Mouse (Mus musculus) mature B cell (primary cell): ENCODE data around the gene Preb.

ENCODE experiments used
- in situ Hi-C: fragments of 300-500 bp; cut with MboI; formaldehyde crosslinking; loops from 2 replicates; pipeline ENCODE4 v1.14.3; 2019

Preb gene

DNA sequence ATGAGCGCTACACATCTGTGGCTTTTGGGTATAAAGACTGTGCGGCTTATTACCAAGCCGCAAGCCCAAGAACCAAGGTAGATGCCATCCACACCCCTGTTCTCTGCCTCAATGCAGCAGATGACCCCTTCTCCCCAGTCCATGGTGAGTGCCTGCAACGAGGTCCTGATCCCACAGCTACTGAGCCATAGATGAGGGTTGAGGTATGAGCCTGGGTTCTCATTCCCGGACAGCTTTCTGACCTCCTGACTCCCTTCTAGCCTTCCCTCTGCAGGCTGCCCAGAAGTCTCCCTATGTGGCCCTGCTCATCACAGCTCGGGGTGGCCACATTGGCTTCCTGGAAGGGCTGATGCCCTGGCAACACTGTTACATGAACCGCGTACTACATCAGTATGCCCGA is 5.6 kb downstream of the Preb start:
- in situ Hi-C loops = no loop called here

DNA sequence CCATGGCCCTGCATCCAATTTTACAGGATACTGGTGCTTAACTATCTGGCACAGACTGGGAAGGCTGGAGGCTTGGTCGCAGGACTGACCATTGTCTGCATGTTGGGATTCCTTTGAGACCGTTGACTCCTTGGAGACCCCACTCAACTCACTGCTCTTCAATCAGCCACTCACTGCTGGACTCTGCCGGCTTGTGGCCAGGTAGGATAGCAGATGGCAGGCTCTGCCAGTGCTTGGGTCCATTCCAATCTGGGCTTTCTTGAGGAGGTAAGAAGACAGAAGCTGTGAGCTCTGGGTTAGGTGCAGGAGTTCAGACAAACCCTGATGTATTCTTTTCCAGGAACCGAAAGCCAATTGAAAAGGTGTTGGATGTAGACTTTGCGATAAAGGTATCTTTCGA is 6.1 kb downstream of the Preb start:
- in situ Hi-C loops = no loop called here

DNA sequence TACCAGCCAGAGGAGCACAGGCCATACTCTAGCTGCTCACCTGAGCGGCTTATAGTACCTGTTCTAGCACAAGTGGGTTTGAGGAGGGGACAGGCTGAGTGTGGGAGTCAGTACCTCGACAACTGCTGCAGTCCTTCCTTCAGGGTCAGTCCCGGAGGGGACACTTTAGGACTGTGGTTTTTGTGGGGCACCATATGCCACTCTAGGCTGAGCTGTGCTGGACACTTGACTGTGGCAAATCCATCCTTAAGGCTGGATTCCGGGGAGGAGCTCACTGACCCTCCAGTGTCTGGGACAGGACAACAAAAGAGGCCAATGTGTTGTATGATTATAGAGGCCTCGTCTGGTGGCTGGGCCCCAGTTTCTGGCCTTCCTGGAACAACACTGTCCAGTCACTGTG is 7.6 kb downstream of the Preb start:
- in situ Hi-C loops = no loop called here

DNA sequence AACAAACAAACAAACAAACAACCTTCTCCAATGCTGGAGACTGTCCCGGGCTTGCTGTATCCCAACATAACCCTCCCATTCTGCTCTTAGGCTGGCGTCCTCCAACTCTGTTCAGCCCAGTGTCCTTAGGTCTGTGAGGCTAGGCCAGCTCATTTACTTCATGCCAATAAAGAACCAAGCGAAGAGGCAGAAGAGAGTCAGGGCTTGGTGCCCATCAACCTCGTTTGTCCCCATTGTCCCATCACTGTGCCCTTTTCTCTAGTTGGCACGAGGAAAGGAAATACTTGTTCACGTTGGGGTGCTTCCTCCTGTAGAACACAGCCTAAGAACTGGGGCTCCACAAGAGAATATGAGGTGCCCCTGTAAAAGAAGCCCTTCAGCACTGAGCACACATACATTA is 8.5 kb downstream of the Preb start:
- in situ Hi-C loops = no loop called here

DNA sequence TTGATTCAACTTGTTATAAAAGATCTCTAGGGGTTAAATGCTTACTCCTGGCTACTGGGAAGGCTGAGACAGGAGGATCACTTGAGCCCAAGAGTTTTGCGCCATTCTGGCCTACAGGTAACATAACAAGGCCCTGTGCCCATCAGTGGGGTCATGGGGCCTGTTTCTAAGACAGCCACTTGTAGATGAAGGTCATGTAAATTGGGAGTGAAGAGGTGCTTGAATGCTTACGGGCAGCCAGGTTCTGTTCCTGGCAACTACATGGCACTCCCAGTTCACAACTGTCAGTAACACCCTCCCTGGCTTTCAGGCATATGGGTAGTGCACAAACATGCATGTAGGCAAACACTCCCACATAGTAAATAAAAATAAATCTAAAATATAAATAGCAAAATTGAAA is 9.2 kb downstream of the Preb start:
- in situ Hi-C loops = no loop called here

DNA sequence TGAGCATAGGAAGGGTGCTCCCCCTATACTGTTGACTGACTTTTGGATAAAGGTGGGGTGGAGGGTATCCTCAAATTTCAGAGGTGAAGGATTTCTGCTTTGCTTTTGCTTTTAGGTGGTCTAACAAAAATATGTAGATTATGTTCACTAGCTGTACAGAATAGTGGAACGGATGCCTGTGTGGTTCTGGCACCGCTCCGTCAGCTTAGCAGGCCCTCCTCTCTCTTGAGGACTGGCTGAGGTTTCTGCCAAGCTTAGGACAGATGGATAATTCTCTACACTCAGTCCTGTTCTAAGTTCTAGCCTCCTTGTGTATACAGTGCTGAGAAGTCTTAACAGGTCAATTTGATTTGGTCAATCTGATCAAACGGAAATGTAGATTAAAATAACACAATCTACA is 9.7 kb downstream of the Preb start:
- in situ Hi-C loops = no loop called here

DNA sequence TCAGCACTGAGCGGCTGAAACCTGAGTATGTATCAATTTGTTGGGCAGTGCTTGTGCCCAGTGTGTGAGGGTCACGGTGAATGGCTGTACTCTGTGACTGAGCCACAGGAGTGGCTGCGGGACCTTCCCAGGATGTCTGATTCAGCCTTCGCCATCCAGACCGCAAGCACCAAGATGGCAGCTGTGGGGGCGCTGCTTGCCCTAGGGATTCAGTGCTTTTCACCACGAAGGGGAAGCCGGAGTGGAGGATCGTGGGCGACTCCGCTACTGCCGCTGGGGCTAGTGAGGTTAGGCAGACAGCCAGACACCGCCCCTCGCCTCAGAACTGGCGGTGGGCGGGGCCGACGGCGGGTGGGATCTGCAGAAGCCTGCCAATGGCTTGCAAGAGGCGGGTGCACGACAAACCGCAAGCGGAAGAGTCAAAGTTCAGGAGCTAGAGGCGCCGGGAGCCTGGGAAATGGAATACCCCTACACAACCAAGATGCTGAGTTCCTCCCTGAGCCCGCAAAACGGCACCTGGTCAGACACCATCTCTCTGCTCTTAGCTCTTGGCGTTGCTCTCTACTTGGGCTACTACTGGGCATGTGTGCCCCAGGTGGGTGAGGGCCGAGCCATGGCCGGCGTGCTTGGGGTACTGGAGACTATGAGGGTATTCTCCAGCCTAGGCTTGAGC is 10.4 kb downstream of the Preb start:
- in situ Hi-C loops = no loop called here

DNA sequence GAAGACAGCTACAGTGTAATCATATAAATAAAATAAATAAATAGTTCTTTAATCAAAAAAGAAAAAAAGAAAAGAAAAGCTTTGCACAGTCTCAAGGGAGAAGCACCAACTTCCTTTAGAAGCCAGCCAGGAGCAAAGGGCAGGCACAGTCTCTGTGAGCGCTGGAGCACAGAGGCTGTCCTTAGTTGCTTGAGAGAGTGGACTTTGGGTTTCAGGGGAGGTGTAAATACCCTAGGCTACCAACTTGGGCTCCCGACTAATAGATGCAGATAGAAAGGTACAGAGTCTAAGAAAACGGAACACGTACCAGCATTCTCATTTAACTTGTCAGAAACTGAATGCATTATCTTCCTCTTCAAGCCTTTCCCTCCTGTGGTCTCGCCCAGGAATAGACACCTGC is 11.5 kb downstream of the Preb start:
- in situ Hi-C loops = no loop called here

DNA sequence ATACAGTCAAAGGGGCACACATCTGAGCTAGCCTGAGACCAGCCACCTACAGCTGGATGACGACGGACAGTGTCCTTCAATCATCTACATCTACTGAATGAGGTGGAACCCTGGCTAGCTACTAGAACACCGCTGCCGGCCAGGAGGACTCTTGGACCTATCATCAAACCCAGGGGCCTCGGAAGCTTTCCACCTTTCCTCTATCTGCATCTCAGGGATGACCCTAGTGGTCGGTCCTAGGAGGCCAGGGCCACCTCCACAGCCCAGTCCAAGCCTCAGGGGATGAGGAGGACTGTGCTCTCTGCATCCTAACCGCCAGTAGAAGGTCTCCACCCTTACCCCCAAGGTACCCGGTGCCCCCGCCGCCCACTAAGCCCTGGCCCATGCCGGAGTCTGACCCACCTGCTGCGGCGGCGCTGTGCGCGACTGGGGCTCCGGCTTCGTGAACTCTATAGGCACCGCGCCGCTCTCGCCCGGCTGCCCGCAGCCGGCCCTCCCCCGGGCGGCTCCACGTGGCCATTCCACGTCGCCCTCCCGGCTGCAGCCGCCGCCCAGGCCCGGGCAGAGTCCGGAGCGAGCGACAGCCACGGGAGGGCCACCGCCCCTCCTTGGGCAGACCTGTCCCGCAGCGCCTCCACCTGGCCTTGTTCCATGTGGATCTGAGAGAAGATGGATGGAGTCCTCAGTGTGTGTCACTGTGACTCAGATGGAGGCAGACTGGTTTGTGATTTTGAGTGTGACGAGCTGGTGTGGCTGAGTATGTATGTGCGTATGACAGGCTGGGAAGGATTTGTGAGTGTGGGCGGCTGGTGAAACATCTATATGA is 15.0 kb downstream of the Preb start, which contains the start of gene Cgref1:
TSS of gene Cgref1 (minus strand) at position 636 of the 826 bp plus-strand sequence.
- in situ Hi-C loops = no loop called here

DNA sequence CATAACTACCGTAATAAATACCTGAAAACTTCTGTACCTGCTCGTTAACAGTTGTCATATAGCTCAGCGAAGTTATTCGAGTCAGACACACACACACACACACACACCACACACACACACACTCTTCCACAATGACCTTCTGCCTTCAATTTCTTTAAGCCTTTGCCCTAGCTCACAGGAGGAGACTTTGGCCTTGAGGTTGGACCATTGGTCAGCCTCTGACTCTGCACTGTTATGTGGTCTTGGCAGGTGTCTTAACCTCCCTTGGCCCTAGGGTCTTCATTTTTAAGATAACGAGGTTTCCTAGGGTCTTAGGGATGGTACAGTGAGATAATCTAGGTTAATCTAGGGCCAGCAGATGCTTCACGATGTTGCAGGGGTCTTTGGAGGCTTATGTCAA is 15.8 kb downstream of the Preb start:
- in situ Hi-C loops = no loop called here

DNA sequence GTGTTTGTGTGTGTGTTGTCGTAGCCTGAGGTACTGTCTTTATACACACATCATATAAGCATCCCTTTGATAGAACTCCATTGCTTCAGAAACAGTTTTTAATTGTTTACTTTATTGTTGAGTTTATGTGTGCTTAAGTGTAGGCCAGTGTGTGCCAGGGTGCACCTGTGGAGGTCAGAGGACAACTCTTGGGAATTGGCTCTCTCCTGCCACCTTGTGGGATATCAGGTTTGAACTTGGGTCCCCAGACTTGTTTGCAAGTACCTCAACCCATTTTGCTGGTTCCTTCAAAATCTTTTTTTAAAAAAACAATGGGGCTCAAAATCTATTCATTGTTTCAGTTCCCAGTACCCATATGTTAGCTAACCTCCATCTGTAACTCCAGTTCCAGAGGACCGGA is 17.2 kb downstream of the Preb start:
- in situ Hi-C loops = no loop called here

DNA sequence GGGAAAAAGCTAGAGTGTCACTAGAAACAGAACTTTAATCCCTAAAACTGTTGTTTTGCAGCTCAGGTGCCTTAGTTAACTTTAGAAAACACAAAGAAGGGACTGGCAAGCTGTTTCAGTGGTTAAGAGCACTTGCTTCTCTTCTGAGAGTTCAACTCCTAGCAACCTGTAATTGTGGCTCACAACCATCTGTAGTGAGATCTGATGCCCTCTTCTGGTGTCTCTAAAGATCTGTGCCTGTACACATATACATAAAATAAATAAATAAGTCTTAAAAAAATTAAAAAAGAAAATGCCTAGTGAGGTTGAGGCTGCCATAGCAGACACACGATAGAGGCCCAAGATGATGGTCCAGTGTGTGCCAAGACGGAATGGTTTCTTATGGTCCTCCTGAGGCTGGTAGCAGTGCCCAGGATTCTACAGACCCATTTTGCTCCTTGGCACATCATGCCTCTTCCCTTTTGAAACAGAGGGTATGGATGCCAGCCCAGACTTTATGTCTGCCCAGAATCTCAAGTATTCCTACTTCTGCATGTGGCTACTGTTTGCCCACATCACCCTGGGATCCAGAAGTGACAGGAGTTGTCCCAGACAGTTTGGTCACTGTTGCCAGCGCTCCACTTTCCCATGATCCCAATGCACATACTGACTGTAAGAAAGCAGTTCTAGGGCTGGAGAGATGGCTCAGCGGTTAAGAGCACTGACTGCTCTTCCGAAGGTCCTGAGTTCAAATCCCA is 25.3 kb downstream of the Preb start:
- in situ Hi-C loops = loop anchor here (10.0 kb wide), 1 partner anchor 130 kb away; no protein-coding TSS in a partner anchor

DNA sequence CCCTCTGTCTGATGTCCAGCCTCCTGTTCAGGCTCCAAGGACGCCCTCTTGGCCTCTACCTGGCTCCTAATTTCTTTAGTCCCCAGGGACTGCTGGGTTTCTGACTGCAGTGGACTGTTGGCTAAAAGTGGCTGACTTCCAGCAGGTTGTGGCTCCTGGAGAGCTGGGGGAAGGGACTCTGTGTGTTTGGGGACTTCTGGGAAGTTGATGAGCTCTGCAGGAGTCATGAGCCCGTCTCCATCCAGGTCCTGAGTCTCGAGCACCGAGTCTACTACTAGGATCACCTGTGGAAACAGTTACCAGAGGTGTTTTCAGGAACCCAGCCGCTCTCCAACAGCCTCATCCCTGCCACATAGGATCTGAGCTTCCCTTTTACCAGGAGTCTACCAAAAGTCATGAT is 26.5 kb downstream of the Preb start:
- in situ Hi-C loops = loop anchor here (10.0 kb wide), 1 partner anchor 129 kb away; no protein-coding TSS in a partner anchor

DNA sequence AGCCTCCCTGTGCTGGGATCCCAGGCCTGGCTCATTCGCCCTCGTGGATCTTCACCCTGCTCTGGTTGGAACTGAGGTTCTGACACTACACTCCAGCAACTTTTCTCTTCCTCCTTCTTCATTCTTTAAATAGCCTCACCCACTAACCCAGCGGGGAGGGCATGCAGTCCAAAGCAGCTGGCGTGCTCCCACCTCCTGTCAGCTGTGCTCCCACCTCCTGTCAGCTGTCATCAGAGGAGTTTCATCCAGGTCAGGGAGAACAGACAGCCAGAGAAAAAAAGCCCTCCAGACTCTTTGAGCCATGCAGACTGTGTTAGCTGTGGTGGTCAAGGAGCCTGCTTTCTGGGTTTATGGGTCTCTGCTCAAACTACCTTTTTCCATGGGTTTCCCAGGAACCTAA is 28.8 kb downstream of the Preb start:
- in situ Hi-C loops = loop anchor here (10.0 kb wide), 1 partner anchor 127 kb away; no protein-coding TSS in a partner anchor

DNA sequence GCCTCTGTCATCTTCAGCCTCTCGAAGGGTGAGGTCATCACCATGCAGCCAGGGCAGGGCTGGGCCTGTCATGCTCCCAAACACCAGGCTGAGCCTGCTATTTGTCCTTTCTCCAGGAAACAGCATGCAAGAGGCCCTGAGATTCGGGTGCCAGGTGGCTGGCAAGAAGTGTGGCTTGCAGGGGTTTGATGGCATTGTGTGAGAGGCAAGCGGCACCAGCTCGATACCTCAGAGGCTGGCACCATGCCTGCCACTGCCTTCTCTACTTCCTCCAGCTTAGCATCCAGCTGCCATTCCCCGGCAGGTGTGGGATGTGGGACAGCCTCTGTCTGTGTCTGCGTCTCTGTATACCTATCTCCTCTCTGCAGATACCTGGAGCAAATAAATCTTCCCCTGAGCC is 29.3 kb downstream of the Preb start:
- in situ Hi-C loops = loop anchor here (10.0 kb wide), 1 partner anchor 126 kb away; no protein-coding TSS in a partner anchor

DNA sequence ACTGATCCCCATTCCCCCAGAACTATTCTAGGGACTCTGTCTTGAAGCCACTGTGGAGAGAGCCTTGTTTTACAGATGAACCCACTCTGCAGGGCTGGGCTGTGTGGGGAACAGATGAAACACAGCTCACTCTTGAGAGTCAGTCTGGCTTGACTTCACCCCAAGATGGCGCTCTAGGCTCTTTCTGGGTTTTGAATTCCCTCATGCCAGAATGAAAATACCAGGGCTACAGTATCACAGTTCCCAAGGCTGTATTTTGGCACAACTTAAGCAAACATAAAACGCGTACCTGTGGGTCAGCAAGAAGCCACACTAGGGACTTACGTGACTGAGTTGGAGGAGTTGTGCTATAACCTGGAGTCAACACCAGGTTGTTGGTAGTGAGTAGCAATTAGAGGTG is 30.0 kb downstream of the Preb start:
- in situ Hi-C loops = loop anchor here (10.0 kb wide), 1 partner anchor 125 kb away; no protein-coding TSS in a partner anchor

DNA sequence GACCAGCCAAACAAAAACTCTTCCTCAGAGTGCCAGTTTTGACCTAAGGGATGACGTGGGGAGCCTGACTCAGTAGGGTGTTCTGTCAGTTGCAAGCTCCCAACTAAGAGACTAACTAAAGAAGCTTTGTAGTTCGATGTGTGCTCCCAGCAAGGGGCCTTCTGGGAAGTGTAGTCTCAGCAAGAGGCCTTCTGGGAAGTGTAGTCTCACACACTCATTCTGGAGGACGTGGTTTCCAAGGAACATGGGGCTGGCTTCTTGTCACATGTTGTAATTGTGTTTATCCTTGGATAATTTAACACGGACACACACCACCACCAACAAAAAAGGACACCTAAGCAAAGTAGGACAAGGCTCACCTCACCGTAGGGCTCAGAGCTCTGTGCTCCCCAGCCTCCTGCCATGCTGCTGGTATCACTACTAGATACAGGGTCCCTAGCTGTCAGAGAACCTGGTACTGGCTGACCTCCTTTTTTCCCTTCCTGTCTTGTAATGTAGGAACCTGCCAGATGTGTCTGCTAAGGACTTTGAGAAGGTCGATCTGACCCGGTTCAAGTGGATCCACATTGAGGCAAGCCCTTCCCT is 32.1 kb downstream of the Preb start:
- in situ Hi-C loops = no loop called here

DNA sequence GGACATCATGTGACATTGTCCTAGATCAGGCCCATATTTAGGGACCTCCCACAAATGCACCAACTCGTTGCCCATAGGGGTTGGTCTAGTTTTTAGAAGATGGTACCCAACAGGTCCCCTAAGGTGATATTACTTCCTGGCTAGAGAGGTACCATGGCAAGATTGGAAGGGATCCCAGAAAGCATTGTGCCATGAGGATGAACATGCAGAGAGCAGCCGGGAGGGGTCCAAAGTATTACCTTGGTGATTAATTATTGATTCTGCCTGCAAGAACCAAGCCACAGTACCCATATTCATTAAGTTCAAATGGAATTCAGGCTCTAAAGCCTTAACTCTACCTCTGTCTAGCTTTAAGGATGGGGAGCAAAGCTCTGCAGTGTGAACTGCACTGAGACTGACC is 34.1 kb downstream of the Preb start:
- in situ Hi-C loops = no loop called here

DNA sequence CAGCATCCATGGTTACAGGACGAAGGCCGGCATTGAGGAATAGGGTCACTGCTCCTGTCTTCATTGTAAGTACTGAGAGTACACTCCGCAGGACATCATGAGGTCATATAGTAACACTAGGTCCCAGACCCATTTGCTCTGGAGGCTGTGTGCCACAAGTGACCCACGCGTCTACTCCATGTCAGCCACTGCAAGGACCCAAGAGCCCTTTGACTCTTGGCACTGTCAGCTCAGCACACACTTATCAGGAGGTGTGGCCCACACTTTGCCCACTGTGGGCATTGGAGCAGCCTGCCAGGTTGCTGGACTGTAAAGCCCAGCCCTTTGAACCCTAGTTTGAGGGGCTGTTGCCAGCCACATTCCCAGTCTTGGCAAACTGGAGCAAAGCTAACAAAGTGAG is 34.9 kb downstream of the Preb start:
- in situ Hi-C loops = no loop called here

DNA sequence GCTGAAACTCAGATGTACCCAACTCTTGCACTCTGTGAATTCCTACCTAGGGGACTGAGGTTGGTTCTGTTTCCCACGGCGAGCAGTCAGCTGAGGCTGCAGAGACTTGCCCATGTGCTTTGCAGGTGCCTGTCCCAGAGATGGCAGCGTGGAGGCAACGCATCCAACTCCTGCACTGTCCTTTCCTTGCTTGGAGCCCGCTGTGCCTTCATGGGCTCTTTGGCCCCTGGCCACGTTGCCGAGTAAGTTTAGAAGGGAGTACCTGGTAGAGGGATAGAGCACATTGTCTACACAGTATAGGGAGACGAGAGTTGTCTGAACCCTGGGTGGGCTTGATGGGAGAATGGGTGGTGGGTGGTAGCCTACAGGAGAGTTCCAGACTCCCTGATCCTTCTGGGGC is 35.5 kb downstream of the Preb start:
- in situ Hi-C loops = no loop called here

DNA sequence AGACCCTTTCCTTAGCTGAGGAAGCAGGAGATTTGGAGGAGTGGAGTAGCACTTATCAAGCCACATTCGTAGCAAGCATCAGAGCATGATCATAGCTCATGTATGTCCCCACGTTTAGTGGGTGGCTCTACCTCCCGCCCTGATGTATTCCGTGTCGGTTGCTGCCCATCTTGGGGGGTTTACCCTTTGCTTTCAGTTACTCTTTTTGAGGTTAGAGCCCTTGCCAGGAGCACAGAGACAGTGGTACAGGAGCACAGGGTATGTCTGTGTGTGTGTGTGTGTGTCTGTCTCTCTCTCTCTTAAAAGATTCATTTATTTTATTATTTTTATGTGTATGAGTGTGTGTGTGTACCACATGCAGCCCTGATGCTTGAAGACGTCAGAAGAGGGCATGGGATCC is 37.0 kb downstream of the Preb start:
- in situ Hi-C loops = no loop called here

DNA sequence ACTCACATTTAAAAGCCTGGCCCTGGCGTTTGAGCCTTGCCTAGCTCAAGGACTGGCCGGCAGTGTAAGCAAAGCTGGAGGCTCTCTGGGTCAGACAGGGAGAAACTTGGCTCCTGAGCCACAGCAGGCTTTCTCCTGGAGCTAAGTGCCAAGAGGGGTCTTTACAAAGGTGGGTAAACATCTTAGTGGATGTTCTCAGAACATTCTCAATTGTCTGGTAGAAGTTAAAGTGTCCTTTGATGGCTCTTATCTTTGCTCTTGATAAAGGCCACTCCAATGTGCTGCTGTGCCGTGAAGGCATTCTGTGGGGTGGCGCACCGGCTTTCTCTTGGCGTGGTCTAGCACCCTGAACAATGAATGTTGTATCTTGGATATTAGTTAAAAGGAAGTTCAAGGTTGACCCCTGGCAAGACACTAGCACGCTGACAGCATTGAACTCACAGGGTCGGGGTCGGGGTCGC is 37.5 kb downstream of the Preb start:
- in situ Hi-C loops = no loop called here
